Mouse (Mus musculus) 416B (cell line): ENCODE measurements around the gene Epb41l3.
A peak's percentile ranks its signal among the peaks of the same experiment; 100 is the strongest.
"Not testable (repeated sequence)": the region's sequence is repeated elsewhere in the genome, so short reads cannot be mapped to it uniquely, and the experiment has no call there.

Experiments
- DNase-seq: peaks from one replicate; pipeline ENCODE4 v3.0.0; 2011; ENCODE audit warnings: low read depth

The Epb41l3 gene

DNA sequence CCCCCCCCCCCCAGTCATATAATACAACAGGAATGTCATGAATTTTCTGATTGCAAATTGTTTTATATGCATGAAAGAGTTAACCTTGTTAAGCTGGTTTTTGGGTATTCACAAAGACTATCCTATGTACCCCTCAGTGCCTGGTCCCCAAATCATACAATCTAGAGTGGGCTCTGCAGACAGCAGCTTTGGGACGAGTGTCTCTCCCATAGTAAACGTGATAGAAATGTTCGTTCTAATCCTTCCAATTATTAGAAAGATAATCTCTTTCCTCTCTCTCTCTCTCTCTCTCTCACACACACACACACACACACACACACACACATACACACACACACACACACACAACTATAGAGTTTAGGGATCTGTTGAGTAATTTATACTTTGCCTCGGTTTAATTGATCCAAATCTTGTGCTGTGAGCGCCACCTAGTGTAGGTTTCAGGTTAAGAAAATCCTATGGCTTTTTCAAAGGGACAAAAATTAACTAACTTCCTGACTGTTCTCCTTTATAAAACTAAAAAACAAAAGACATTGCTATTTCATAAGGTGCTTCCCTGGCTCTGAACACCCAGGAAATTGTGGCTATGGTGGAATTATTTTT, 30.4 kb downstream of the Epb41l3 start:
- DNase-seq: peak; percentile 40

DNA sequence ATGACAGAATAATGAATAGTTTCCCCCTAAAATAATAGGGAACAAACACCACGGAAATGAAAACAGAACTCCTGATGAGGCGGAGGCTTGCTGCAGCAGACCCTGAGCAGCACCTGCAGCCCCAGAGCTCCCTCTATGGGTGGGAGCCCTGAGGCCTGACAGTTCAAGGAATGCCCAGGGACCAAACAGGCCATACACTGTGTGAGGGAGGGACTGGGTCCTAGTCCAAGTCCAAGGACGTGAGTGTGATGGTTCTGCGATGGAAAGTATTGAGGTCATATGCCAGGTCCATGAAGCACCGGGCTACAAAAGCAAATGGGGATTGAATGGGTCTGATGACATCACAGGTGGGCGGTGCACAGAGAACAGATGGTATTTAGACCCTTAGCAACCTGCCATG, 33.7 kb downstream of the Epb41l3 start:
- no peak for DNase-seq

DNA sequence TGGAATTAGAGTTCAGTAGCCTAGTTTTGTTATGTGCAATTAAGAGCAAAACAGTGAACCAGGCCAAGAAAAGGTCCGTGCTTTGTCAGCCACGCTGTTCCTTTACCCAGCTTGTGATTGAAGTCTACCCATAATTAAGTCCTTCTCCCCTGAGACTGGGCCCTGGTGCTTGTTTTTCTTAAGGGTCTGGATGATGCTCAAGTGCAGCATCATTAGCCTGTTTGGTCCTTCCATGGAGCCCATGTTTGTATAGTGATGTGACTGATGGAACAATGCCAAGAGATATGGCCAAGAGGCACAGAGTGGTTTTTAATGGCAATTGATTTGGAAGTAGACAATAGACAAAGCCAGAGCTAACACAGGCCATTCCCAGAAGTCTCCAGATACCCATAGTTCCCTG, 36.7 kb downstream of the Epb41l3 start:
- no peak for DNase-seq

GRCm38 (mm10) chr17:69119183-69119582, 43.7 kb downstream of the Epb41l3 start:
- DNase-seq: no peak

DNA sequence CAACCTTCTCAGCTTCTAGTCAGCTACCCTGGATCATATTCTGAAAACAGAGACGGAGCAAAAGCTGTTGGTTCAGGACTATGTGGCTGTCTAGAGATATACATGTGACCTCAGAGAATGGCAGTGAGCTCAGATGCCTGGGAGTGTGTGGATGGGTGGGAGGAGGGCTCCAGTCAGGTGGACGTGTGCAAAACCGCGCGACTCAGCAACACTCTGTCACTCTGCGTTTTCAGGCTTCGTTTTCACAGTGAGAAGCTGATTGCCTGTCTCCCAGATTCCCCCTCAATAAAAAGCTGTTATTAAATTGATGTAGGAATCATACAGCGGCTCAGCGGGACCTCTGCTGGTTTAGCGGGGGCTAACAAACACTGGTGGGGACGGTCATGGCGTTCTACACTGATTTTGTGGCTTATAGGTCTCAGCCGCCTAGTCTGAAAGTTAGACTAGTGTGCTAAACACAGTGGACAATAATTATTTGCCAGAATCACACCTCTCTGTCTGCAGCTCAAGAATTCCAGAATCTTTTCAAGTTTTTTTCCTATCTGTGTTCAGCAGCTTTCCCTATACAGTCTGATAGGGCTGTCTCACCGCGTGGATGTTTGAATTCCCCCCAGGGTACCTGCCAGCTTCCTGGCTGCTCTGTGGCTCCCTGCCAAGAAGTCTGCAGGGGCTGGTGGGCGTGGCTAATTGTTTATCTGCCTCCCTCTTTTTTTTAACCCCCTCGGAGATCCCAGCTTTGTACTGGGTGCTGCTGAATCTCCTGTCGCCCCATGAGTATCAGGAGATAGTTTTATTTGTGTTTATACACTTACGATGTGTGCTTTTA, 45.3 kb downstream of the Epb41l3 start:
- DNase-seq: no peak

DNA sequence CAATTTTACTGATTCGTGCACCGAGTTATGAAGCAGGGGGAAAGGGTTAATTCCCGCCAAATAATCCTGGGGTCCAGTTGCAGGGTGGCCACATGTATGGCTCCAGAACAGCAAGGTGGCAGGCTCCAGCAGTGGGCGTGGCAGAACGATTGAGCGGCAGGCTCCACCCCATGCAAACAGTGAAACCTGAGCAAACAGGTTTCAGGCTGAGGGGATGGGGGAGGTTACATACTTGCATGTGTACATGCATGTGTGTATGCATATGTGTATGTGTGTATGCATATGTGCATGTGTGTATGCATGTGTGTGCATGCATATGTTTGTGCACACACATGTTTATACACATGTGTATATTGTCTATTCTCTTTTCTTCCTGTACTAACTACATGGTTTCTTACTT, 46.9 kb downstream of the Epb41l3 start:
- not testable (repeated sequence) for DNase-seq

DNA sequence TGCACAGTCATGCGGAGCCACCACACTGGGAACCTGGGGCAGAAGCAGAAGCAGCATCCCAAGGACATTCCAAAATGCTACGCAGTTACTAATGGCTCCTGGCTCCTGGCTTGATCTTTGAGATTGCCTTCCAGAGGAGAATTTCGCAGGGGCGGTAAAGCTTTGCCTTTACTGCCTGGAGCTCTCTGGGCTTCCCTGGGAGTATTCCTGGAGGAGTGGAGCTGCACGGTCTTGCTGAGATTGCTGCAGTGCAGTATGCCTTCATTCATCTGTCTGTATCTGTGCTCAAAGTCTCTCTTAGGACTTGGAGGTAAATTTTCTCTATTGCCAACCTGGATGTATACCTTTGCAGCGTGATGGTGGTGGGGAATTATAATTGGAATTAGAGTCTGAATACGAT, 52.0 kb downstream of the Epb41l3 start:
- DNase-seq: no peak

DNA sequence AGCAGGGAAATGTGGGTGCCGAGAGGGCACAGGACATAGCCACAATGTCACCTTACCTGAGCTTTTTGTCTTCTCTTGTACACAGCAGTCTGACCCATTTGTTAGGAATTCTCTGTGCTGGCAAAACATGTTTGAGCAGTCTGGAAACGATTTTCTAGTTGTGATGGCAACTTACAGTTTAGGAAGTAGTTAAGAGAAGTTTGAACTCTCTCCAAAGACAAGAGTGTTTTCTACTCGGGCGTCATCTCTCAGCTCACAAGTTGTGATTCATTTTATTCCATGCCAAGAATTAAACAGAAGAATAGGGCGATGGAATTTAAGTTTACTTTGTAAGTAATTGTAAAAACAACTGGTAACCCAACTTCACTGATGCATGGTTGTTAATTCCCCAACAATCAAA, 52.5 kb downstream of the Epb41l3 start:
- DNase-seq: no peak

DNA sequence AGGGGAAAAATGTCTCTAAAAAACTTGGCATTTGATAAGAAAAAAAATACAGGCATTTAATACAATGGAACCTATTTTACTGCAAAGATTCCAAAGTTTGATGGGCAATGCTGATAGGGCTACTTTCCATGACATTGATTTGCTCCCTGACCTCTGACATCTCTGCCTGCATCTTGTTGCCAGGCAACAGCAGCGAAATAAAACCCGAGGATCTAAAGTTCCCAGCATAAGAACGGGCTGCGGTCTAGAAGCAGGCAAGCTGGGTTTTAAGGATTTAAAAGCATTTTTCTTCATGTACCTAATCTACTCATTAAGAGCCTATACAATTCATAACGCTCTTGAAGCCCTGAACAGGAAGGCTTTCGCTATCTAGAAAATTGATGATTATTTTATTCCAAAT, 54.0 kb downstream of the Epb41l3 start:
- no peak for DNase-seq

DNA sequence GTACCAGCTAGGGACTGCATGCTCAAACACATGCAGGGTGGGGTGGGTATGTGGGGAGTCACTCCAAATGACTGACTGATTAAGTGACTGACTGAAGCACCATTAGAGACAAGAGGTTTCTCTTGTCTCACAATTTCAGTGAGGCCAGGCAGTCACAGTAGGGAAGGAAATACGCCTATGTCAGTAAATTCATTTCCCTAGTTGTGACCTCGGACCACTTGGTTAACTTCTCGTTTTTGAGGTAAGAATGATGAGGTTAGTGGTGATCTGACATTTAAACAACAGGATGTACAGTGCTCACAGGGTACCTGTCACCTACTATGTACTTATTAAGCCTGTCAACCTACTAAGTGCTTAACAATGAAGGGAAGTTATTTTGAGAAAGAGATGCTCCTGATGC, 67.5 kb downstream of the Epb41l3 start:
- DNase-seq: no peak

GRCm38 (mm10) chr17:69150826-69151225, 75.3 kb downstream of the Epb41l3 start:
- no peak for DNase-seq

DNA sequence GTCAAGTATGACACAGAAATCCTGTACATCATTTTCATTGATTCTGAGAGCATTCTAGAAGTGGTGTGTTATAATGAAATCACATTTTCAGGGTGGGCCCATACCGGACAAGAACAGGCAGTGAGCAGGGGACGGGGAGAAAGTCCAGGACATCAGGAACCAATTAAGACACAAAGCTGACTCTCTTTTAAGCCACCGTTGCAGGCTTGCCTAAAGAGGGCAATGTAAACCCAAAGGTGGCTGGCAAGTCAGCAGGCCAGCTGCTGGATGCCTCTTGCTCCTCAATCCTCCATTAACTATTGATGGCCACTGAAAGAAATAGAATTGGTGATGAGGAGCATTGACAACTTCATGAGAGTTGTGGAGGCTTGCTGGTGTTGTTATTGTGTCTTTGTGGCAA, 75.8 kb downstream of the Epb41l3 start:
- DNase-seq: no peak

GRCm38 (mm10) chr17:69155034-69155433, 79.6 kb downstream of the Epb41l3 start:
- DNase-seq: no peak

DNA sequence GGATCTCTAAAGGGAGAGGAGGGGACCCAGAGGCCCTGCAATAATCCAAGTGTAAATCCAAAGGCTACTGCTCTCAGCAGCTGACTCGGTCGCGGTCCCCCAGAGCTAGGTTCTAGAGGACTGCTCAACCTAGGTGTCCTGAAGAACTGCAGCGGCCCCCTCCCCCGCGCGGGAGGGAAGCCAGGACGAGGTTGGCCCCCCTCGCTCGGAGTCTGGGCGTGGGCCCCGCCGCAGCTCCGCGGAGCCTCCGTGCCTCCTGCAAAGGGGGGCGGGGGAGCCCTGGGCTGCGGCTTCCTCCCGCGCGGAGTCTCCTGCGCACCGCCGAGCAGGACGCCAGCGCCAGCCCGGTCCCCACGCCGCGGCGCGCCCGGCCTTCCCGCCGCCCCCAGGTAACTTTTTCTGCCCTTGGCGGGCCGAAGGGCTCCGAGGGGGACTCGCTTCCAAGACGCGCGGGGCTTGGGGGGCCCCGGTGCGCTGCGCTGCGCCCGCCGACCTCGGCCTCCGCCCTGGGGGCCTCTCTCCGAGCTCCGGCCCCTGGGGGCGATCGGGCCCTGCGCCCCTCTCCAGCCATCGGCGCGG, 81.1 kb downstream of the Epb41l3 start:
- DNase-seq: no peak

GRCm38 (mm10) chr17:69157101-69157808, 81.8 kb downstream of the Epb41l3 start:
- DNase-seq: no peak

- DNase-seq: no peak
Measured at GRCm38 (mm10) chr17:69157809-69158185, 82.3 kb downstream of the Epb41l3 start.

DNA sequence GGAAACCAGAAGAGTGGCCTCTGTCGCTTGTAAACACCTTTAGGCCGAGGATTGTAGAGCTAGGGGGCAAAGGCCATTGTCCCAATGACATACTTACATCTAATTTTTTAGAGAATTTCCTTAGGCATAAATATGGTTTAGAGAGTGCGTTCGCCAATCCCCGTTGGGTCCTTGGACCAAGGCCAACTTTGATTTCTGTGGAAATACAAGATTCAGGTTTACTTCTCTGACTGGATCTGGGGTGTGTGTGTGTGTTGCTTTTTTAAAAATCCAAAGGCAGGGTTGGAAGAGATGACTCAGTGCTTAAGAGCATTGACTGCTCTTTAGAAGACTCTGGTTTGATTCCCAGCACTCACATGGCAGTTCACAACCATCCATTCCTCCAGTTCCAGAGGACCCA, 83.2 kb downstream of the Epb41l3 start:
- DNase-seq: no peak

DNA sequence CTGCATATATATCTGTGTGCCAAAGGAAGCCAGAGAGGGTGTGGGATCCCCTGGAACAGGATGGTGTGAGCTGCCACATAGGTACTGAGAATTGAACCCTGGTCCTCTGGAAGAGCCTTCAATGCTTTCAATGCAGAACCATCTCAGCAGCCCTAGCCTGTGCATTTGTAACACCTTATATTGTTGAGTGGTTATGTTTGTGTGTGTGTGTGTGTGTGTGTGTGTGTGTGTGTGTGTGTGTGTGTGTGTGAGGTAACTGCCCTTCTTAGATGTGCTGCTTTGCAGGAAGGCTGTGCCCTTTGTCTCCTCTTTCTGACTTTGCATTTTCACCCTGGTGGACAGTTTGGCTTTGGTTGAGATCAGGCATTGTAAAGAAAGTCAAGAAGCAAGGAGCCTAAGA, 87.2 kb downstream of the Epb41l3 start:
- no peak for DNase-seq

- DNase-seq: no peak
Measured at GRCm38 (mm10) chr17:69176949-69177501, 101.5 kb downstream of the Epb41l3 start.

DNA sequence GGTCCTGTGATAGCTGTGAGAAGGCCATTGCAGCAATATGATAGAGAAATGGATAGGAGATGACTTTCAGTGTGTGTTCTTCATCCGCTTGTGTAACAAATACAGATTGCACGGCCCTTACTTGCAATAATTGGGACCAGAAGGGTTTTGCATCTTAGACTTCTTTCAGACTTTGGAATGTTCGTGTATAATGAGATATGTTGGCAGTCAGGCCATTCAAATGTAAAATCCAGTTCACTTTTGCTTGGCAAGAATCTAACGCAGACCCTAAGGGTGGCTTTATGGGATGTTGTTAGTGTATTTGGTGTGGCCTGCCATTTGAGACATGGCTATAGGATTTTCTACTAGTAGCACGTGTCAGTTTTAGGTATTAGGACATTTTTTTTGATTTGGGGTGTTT, 102.5 kb downstream of the Epb41l3 start:
- DNase-seq: no peak

DNA sequence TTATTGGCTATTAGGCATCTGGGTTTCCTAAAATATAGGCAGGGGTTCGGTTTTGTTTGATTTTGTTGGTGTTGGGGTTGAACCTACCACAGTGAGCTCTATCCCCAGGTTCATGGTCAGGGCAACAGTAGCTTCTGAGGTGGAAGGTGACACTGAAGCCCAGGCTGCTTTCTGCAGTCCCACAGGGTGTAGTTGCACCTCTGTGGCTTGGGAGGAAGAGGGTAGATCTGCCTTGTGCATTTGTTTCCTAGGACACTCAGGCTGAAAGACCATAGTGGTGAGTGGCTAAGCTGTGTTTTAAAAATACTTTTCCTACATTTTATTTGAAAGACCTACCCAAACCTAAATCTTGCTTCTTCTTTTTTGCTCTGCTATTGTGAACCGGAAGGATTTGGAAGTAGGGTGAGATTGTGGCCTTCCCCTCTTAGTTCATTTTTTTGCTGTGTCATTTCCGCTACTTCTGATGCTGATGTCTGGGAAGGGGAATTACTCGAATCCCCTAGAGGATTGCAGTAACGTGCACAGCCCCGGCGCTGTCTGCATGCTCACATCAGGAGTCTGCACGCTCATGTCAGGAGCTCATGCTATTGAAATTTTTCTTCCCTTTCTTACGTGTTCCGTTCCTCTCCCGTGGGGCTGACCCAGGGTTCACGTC, 105.5 kb downstream of the Epb41l3 start:
- peak; percentile 9 for DNase-seq
